Mouse (Mus musculus) intestine, postnatal 0 days (tissue): Measurements from ENCODE around the gene Gcgr. TPM values are rescaled to one million over a fixed set of nuclear protein-coding genes. Genes with fewer than 3 reads are reported as not detected.
"Not testable (repeated sequence)": the region's sequence is repeated elsewhere in the genome, so short reads cannot be mapped to it uniquely, and the experiment has no call there.

Experiments
- ATAC-seq: fragments of 200-750 bp; cut with Nextera tagmentation; 2 replicates; pipeline ENCODE4 v1.8.0; 2017; ENCODE audit warnings: mild to moderate bottlenecking, moderate TSS enrichment, moderate library complexity
- H3K27ac ChIP-seq: fragments of 300-500 bp; sonication (generic); 2 replicates; pipeline ENCODE4 v1.5.1; 2014; ENCODE audit warnings: mild to moderate bottlenecking, low read depth, low read length, moderate library complexity
- H3K27me3 ChIP-seq: fragments of 300-500 bp; sonication (generic); replicated peaks from 2 replicates; pipeline ENCODE4 v1.6.1; 2014; ENCODE audit warnings: low read length, mixed read lengths; ENCODE audit not compliant: control insufficient read depth, insufficient read depth
- H3K36me3 ChIP-seq: fragments of 300-500 bp; sonication (generic); 2 replicates; pipeline ENCODE4 v1.6.1; 2014; ENCODE audit warnings: mild to moderate bottlenecking, moderate library complexity; ENCODE audit not compliant: control insufficient read depth, insufficient read depth
- H3K4me1 ChIP-seq: fragments of 300-500 bp; sonication (generic); replicated peaks from 2 replicates; pipeline ENCODE4 v1.6.1; 2014; ENCODE audit warnings: antibody characterized with exemption, low read length, mixed read lengths; ENCODE audit not compliant: control insufficient read depth, insufficient read depth
- H3K4me2 ChIP-seq: fragments of 300-500 bp; sonication (generic); replicated peaks from 2 replicates; pipeline ENCODE4 v1.6.1; 2014; ENCODE audit warnings: low read depth, mild to moderate bottlenecking, moderate library complexity
- H3K4me3 ChIP-seq: fragments of 300-500 bp; sonication (generic); 2 replicates; pipeline ENCODE4 v1.5.1; 2014; ENCODE audit warnings: low read depth, low read length
- H3K9ac ChIP-seq: fragments of 300-500 bp; sonication (generic); 2 replicates; pipeline ENCODE4 v1.6.1; 2014; ENCODE audit warnings: mild to moderate bottlenecking, low read depth, low read length
- H3K9me3 ChIP-seq: fragments of 300-500 bp; sonication (generic); 2 replicates; pipeline ENCODE4 v1.6.1; 2016; ENCODE audit warnings: mixed run types; ENCODE audit not compliant: control insufficient read depth
- CTCF ChIP-seq: sonication (generic); IDR thresholded peaks from 2 replicates; pipeline ENCODE4 v1.5.1; 2016; ENCODE audit warnings: low read depth, mild to moderate bottlenecking, control low read depth, antibody characterized with exemption, moderate library complexity
- WGBS: fragments of 180-500 bp; shearing (Covaris S2); extraction: QIAGEN DNeasy Blood & Tissue Kit; methylation state at CpG from one replicate; pipeline ENCODE4 v1.1.7; 2014; 5-methylcytosine and 5-hydroxymethylcytosine counted together
- polyA plus RNA-seq: library from polyadenylated mRNA; unstranded; fragments of >200 nt; fragmentation: Nextera tagmentation; extraction: Ambion mirVana; gene quantifications from 2 replicates; pipeline ENCODE4 v1.2.1, GENCODE M21; 2015

The Gcgr gene
- polyA plus RNA-seq, 1 experiment from 2014 or later: 1.0 TPM

- Histone ChIP-seq H3K27ac (peak overlapping the region; percentile 99), H3K36me3 (peaks cover 34% of the 10 kb centered on the region), H3K4me1 (peaks cover 22% of the 10 kb centered on the region; the same call in 1 of the 2 replicates), H3K27me3 (no peaks in the 10 kb centered on the region), H3K4me2 (peak overlapping the region; percentile 86), H3K4me3 (peak overlapping the region; percentile 85), H3K9me3 (no peaks in the 10 kb centered on the region), H3K9ac (peak overlapping the region; percentile 100)
- 0% methylated on average over 28 of the region's 44 CpGs for WGBS
- ATAC-seq: peak; percentile 36
- no peak for TF ChIP-seq CTCF
Observed at GRCm38 (mm10) chr11:120580871-120581331, 50.4 kb downstream of the Gcgr start.

GRCm38 (mm10) chr11:120581490-120582267 lies 51.2 kb downstream of the Gcgr start, which contains the start of gene Arhgdia:
Arhgdia (minus strand) TSS chr11:120581624.
- Histone ChIP-seq H3K4me1 (peaks cover 18% of the 10 kb centered on the region; the same call in 1 of the 2 replicates), H3K9ac (peak within 1 kb of the TSS; percentile 100), H3K9me3 (no peaks in the 10 kb centered on the region), H3K4me2 (peak within 1 kb of the TSS; percentile 86), H3K4me3 (peak within 1 kb of the TSS; percentile 85), H3K27ac (peak within 1 kb of the TSS; percentile 99), H3K36me3 (peaks cover 34% of the 10 kb centered on the region), H3K27me3 (no peaks in the 10 kb centered on the region)
- peak; percentile 74 for TF ChIP-seq CTCF
- WGBS: 3% methylated on average over 71 of the region's 75 CpGs
- ATAC-seq: peak; percentile 46

GRCm38 (mm10) chr11:120582268-120582981 lies 51.9 kb downstream of the Gcgr start:
- Histone ChIP-seq H3K27ac (peak overlapping the region; percentile 99), H3K4me1 (0 out of 2 replicates have a peak, but pooled peaks cover 14% of the 10 kb centered on the region), H3K36me3 (peaks cover 37% of the 10 kb centered on the region), H3K9ac (peak overlapping the region; percentile 100; the same call in 1 of the 2 replicates), H3K27me3 (no peaks in the 10 kb centered on the region), H3K4me2 (peak overlapping the region; percentile 86), H3K9me3 (no peaks in the 10 kb centered on the region), H3K4me3 (peak overlapping the region; percentile 85)
- 70% methylated on average over 8 of the region's 8 CpGs for WGBS
- TF ChIP-seq CTCF: peak; percentile 72
- ATAC-seq: no peak

GRCm38 (mm10) chr11:120582982-120583293 lies 52.4 kb downstream of the Gcgr start:
- not testable (repeated sequence) for H3K4me2 ChIP-seq, H3K27me3 ChIP-seq, H3K4me3 ChIP-seq, ATAC-seq, H3K27ac ChIP-seq, H3K9me3 ChIP-seq, H3K9ac ChIP-seq
- H3K36me3 ChIP-seq: peaks cover 37% of the 10 kb centered on the region
- H3K4me1 ChIP-seq: 0 out of 2 replicates have a peak, but pooled peaks cover 14% of the 10 kb centered on the region
- 97% methylated on average over 2 of the region's 2 CpGs for WGBS

- Histone ChIP-seq H3K9ac (no peak overlapping the region), H3K4me2 (no peak overlapping the region), H3K27ac (no peak overlapping the region), H3K27me3 (no peaks in the 10 kb centered on the region), H3K4me3 (no peak overlapping the region), H3K9me3 (no peaks in the 10 kb centered on the region), H3K4me1 (0 out of 2 replicates have a peak, but pooled peaks cover 14% of the 10 kb centered on the region), H3K36me3 (peaks cover 36% of the 10 kb centered on the region)
- TF ChIP-seq CTCF: 0 out of 2 replicates have a peak, but pooled peaks have one; percentile 9
- WGBS: 100% methylated on average over 1 of the region's 1 CpGs
- no peak for ATAC-seq
Observed at GRCm38 (mm10) chr11:120583937-120584336, 53.4 kb downstream of the Gcgr start.

GRCm38 (mm10) chr11:120588531-120588930 lies 58.0 kb downstream of the Gcgr start:
- Histone ChIP-seq H3K4me1 (no peaks in the 10 kb centered on the region), H3K36me3 (peaks cover 58% of the 10 kb centered on the region), H3K4me2 (no peak overlapping the region), H3K4me3 (no peak overlapping the region), H3K9me3 (no peaks in the 10 kb centered on the region), H3K27me3 (no peaks in the 10 kb centered on the region), H3K9ac (no peak overlapping the region), H3K27ac (no peak overlapping the region; the same call in 1 of the 2 replicates)
- ATAC-seq: no peak
- 87% methylated on average over 6 of the region's 6 CpGs for whole genome bisulfite sequencing
- TF ChIP-seq CTCF: no peak

Other genes starting within 250 kb of the Gcgr start
- gene Actg1, start 182.2 kb upstream of the Gcgr start, polyA plus RNA-seq: 1,513 and 1,605 TPM in 2 replicates
- 0.14 and 0.16 TPM in 2 replicates for gene Fscn2, start 169.2 kb upstream of the Gcgr start, polyA plus RNA-seq
- gene Faap100, start 151.9 kb upstream of the Gcgr start, polyA plus RNA-seq: 9.7 and 11.7 TPM in 2 replicates
- 15.6 and 16.3 TPM in 2 replicates for gene Nploc4, start 93.0 kb upstream of the Gcgr start, polyA plus RNA-seq
- not detected in 2 replicates for gene Tspan10, start 88.1 kb upstream of the Gcgr start, polyA plus RNA-seq
- 0.22 TPM in 1 of 2 replicates, not detected in the other for gene Pde6g, start 77.2 kb upstream of the Gcgr start, polyA plus RNA-seq
- gene Oxld1, start 72.6 kb upstream of the Gcgr start, polyA plus RNA-seq: 15.5 and 17.6 TPM in 2 replicates
- gene Ccdc137, start 72.6 kb upstream of the Gcgr start, polyA plus RNA-seq: 14.1 and 16.0 TPM in 2 replicates
- 22.8 and 23.3 TPM in 2 replicates for gene Arl16, start 63.1 kb upstream of the Gcgr start, polyA plus RNA-seq
- gene Mrpl12, start 46.1 kb upstream of the Gcgr start, polyA plus RNA-seq: 204 and 208 TPM in 2 replicates
- gene Slc25a10, start 38.9 kb upstream of the Gcgr start, polyA plus RNA-seq: 139 and 143 TPM in 2 replicates
- gene Mcrip1, start 19.0 kb downstream of the Gcgr start, polyA plus RNA-seq: 68.7 and 73.4 TPM in 2 replicates
- gene Ppp1r27, start 20.4 kb downstream of the Gcgr start, polyA plus RNA-seq: 1.4 and 1.6 TPM in 2 replicates
- gene P4hb, start 42.6 kb downstream of the Gcgr start, polyA plus RNA-seq: 2,516 and 2,539 TPM in 2 replicates
- gene Arhgdia, start 50.9 kb downstream of the Gcgr start, polyA plus RNA-seq: 474 and 493 TPM in 2 replicates
- 209 and 226 TPM in 2 replicates for gene Alyref, start 67.7 kb downstream of the Gcgr start, polyA plus RNA-seq
- 107 and 108 TPM in 2 replicates for gene Anapc11, start 67.7 kb downstream of the Gcgr start, polyA plus RNA-seq
- gene Npb, start 77.8 kb downstream of the Gcgr start, polyA plus RNA-seq: 3.4 and 3.5 TPM in 2 replicates
- 320 and 378 TPM in 2 replicates for gene Pcyt2, start 87.2 kb downstream of the Gcgr start, polyA plus RNA-seq
- gene Sirt7, start 94.5 kb downstream of the Gcgr start, polyA plus RNA-seq: 73.1 and 77.7 TPM in 2 replicates
- 40.2 and 49.1 TPM in 2 replicates for gene Mafg, start 102.9 kb downstream of the Gcgr start, polyA plus RNA-seq
- 5.3 and 6.5 TPM in 2 replicates for gene Pycr1, start 113.1 kb downstream of the Gcgr start, polyA plus RNA-seq
- not detected in 2 replicates for gene Myadml2, start 117.5 kb downstream of the Gcgr start, polyA plus RNA-seq
- gene Notum, start 130.5 kb downstream of the Gcgr start, polyA plus RNA-seq: 0.39 and 0.68 TPM in 2 replicates
- 105 and 106 TPM in 2 replicates for gene Aspscr1, start 142.3 kb downstream of the Gcgr start, polyA plus RNA-seq
- 127 and 131 TPM in 2 replicates for gene Cenpx, start 183.0 kb downstream of the Gcgr start, polyA plus RNA-seq
- 13.5 and 14.5 TPM in 2 replicates for gene Lrrc45, start 183.2 kb downstream of the Gcgr start, polyA plus RNA-seq
- gene Rac3, start 190.8 kb downstream of the Gcgr start, polyA plus RNA-seq: 9.0 TPM in 2 replicates
- 81.1 and 88.6 TPM in 2 replicates for gene Dcxr, start 196.6 kb downstream of the Gcgr start, polyA plus RNA-seq
- gene Cbr2, start 201.4 kb downstream of the Gcgr start, polyA plus RNA-seq: 1.2 and 1.6 TPM in 2 replicates
- gene Hmga1b, start 232.1 kb downstream of the Gcgr start, polyA plus RNA-seq: 10.8 and 12.2 TPM in 2 replicates